Mouse (Mus musculus) frontal cortex, adult 2 months (tissue): ENCODE measurements at regions not wholly inside any gene's neighbourhood (a gene's known extent, or its start where the extent isn't known, plus 50 kb on each side); places are given as distances from the start of the nearest gene placed in this dataset.
A peak's percentile ranks its signal among the peaks of the same experiment; 100 is the strongest.
"Not testable (repeated sequence)": the region's sequence is repeated elsewhere in the genome, so short reads cannot be mapped to it uniquely, and the experiment has no call there.

Experiments used
- DNase-seq, 2 experiments: peaks; one replicate each; pipeline ENCODE4 v3.0.0; 2022; ENCODE audit warnings: low spot score in 1 of 2; ENCODE audit errors: extremely low spot score in 1 of 2

DNA sequence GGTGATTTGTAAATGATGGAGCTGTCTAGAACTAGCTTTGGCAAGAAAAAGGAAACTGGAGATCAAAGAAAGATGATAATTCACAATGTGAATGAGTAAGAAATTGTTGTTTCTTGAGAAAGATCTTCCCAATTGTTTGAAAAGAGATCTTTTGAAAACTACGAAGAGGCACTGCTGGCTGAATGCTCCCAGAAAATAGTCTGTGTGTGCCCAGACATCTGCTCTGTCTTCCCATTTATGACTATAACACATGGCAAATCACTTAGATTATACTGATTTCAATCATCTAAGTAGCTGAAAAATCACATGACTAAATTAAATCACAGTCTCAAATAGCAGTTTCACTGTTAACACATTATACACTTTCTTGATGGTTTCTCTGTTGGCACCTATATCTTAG lies 434.2 kb upstream of the Sema6d start:
- DNase-seq: peak in 1 of 2 experiments; percentile 5

DNA sequence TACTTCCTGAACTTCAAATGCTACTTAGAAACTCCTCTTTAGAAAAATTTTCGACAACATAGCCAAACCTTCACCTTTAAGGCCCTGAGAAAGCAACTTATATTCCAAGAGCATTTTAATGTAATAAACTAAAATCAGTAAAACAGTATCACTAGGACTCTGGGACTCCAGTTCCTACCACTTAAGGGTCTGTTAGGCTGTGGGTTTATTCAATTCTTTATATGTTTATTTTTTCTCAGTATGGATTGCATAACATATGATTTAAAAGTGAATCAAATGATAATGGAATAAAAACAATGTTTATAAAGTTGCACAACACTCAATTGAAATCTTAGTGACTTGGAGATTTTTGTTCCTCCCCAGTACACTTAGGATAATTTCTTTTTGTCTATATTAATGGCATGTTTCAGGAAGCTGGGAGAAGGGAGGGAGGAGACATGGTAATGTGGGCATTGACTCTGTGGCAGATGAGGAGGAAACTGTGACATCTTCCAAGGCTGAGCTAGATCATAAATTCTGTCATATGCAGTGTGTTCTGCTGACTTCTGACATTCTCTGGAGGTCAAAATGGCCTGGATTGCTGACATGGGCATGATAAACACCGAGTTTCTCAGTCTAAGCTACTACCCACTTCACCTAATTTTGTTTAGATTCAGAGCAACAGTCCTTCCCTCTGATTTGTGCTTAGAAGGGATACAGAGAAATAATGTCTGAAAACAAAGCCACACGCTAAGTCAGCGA lies 401.3 kb upstream of the Sema6d start:
- DNase-seq: no peak

DNA sequence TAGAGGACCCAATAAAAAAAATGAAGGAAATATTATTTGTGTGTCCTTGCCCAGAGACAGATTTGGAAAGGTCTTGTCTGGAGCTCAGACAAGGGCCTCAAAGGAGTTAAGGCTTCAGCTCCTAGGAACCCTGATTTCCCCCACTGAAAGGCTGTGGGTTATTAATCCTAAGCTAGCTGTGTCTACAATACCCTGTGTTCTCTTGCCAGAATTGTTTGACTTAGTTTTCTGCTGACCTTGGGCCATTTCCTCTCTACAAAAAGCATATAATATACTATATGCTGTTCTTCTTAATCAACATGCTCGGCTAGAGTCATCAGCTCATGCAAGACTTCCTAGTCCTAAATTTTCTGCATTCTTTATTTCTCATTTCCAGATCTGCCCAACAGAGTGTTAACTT lies 400.0 kb upstream of the Sema6d start:
- DNase-seq: no peak

DNA sequence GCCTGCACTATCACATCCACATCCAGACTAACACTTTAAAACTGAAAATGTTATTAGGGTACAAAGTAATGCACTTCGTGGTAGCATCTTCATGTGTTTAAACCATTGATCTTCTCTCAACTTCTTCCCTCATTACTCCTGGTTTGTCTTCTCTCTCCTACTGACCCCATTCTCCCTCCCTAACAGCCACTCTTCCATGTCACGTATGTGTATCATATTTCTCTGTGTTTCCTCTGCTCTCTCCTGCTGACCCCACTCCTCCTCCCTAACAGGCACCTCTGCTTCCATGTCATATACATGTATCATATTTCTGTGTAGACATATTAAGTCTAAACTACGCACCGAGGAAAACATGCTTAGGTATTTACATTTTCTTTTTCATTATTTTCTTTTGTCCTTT lies 350.1 kb upstream of the Sema6d start:
- no peak for DNase-seq

DNA sequence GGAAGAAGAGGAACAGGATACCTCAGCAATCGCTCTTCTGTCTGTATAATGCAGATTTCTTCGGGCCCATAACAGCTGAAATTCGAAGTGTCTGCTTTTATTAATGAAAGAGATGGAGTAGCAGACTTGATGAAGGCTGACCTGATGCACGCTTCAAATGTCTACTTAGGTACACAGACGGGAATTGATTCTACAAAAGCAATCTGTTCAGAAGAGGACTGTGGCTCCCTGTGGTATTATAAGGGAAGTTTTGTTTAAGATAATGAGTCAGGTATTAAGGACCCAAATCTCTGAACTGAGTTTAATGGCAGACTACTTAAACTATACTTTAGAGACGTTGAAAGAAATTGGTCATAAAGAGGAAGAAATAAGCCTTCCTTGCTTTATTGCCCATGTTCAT lies 349.2 kb upstream of the Sema6d start:
- DNase-seq: no peak

DNA sequence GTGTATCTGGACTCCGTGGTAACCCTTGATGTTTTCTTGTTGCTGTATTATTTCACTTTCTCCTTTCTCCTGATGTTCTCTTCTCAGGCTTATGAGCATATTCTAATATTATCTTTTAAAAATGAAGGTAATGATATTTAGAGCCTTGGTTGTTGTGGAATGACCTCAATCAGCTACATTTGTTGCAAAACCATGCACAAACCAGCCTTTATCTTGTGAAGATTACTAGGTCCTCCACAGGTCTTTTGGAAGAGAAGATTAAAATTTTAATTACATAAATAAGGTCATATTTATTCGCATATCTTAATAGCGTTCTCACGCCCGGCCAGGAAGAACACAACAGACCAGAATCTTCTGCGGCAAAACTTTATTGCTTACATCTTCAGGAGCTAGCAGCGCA lies 335.5 kb upstream of the Sema6d start:
- no peak for DNase-seq

DNA sequence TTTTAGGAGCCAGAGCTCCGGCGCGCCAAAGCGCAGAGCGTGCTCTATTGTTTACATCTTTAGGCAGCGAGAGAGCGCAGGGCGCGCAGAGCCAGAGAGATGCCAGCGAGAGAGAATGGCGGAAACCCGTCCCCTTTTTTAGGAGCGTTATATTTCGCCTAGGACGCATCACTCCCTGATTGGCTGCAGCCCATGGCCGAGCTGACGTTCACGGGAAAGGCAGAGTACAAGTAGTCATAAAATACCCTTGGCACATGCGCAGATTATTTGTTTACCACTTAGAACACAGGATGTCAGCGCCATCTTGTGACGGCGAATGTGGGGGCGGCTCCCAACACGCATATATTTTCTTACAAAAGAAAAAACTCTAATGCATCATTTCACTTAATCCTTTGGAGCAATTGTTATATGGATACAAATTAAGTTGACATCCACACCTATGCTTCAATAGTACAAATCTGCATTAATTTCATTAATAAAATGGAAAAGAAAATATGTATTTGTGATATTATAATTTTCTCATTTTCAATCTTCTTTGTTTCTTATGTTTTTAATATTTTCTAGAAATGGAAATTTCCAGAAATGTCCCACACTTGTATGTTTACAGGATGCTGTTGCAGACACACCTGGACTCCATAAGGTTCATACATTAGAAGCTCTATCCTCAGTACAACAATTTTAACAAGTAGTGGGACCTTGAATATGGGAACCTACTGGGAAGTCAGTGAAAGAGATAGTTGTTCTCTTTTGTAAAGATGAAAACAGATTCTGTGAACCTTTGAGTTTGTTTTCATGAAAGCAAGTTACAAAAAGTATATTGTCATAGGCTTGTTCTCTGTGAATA lies 334.9 kb upstream of the Sema6d start:
- not testable (repeated sequence) for DNase-seq

DNA sequence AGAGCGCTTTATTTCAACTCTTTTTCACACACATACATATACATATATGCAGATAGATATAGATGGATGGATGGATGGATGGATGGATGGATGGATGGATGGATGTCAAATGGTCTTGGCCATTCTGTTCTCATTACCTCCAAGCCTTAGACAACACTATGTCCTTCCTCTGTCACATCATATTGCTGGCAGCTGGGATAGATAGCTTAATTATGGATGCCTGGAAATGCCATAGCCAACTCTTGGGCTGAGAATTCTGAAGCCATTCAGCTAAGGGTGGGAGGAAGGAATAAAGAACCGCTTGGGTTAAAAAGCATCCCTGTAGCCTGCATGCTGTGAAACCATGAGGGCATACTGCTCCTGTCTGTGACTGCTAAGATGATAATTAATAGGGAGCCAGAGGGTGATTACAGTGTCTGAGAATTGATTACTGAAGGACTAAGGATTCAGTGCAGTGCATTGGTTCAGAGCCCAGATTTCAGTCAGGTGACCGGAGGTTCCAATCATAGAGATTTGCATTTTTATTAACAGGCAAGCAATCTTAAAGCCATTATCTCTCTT lies 290.5 kb upstream of the Sema6d start:
- DNase-seq: no peak

DNA sequence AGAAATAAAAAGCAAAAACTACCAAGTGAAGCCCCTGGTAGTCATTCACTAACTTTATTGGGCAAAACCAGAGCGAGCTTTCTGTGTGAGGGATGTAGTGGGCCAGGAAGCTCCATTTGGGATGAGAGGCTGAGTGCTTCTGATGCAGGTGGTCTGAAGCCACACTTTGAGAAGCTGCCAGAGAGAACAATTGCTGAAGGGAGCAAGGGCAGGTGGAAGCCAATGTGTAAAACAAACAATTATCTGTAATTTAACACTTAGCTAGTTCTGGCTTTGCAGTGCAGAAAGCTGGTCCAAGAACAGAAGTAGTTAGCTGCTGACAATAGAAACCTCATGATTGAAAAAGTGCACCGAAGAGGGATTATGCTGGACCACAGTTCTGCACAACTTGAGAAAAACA lies 284.1 kb upstream of the Sema6d start:
- no peak for DNase-seq

DNA sequence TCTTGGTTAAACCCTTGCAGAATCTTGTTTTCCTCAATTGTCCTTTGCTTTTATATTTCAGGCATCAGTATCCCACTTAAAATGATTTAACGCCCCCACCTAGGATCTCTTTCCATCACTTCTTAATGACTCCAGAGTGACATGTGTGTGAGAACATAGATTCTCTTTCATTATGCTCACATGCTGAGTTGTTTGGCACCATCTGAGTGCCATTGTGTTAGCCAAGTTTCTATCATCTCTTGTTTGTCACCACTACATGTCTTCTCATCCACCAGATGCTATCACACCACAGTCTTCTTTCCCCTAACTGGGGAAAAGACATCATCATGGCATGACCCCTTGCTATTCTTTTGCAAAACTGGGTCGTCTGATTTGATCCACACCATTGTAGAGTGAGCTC lies 283.4 kb upstream of the Sema6d start:
- no peak for DNase-seq

DNA sequence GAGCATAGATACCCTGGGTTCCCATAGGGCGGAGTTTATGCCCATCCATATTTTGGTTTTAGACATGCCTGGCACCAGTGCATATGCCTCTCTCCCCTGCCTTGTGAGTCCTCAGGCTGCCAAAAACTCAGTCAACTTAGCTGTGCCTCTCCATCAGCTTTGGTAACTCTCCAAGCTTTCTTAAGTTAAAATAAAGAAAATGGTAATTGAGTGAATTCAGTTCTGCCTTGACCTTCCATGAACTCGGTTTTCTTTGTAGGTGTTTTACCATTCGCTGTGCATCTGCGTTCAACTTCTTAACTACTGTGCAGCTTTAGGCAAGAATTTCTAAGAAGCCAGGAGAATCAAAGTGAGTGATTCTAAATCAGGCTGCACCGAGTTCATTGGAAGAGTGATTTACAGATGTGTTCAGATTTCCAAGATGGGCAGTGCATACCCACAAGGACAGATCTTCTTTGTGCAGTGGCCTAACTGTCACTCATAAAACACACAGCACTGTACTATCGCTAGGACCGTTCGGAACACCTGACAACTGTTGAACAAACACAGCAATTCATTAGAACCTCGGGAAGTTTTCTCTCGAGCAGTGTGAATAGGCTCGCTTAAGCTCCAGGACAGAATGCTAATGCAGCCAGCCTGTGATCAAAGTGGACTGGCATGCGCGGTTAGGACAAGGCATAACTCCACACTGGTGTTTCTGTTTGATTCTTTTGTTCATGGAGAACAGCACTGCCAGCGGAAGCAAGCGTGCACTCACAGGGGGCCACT lies 276.4 kb upstream of the Sema6d start:
- peak; percentile 12 to 39 for DNase-seq

DNA sequence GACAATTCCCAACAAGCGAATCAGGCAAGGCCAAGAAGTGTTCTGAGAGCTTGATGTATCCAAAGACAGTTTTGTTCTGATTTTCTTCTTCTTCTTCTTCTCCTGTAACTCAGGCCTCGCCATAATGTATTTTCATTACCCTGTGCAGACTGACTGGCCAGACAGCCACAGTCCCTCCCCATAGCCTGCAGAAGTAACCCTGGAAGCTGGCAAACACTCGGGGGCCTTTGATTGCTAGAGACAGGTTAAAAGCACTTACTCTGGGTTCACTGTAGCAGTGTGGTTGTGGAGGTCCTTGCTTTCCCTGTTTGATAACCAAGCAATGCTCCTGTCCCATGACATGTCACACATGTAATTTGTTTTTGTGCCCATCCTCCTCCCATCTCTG lies 275.8 kb upstream of the Sema6d start:
- no peak for DNase-seq

DNA sequence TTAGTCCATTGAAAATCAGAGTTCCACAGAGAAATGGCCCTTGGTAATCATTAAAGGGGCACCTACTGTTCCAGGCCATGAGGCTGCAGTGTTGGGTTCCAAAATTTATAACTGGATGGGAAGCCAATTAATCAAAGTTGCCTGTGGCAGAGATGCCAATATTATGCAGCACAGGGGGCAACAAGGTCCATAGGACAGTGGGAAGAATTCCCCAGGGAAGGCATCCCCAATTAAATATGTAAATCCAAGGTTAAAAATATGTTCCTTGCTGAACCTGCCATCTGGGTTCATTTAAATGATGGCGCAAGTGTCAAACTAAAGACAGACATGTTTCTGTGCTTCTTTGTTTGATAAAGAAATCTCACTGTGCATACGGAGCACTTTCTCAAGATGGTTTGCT lies 273.1 kb upstream of the Sema6d start:
- no peak for DNase-seq

DNA sequence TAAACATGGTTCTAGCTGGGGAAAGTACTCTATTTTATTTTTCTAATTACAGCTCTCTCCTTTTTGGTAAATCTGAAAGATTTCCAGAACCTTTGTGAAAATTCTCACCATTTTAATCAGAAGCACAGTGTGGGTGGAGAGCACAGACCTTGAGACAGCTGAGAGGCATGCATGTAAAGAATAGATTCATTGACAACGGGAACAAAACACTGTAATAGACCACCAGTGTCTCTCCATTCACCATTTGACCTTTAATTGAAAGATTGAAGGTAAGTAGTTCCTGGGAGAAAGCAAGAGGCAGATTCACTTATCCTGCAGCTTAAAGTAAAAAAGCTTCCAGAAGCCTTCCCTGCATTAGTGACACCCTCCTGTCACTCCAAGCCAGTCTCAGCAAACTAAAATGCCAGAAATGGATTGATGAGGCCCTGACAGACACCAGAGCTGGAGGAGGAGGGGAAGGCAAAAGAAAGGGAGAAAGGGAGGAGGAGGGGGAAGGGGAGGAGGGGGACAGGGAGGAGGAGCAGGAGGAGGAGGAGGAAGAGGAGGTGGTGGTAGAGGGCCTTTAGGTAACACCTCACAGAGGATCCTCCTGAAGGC lies 256.1 kb upstream of the Sema6d start:
- no peak for DNase-seq
